Mouse (Mus musculus) C3H10T1/2 (cell line): Measurements from ENCODE around the gene Cited2. TPM values are rescaled to one million over a fixed set of nuclear protein-coding genes. Genes with fewer than 3 reads are reported as not detected.

Experiments
- polyA plus RNA-seq, 2 experiments: library from polyadenylated mRNA; unstranded; fragments of >200 nt; fragmentation: generic; extraction: Trizol; gene quantifications; one replicate each; pipeline ENCODE4 v1.2.1; 2012; ENCODE audit warnings: missing spikeins in 2 of 2

The Cited2 gene
- polyA plus RNA-seq, result 100 to 1,000 TPM in 1 of 2 experiments, 10 to 100 TPM in 1; 33.8 to 193 TPM

GRCm38 (mm10) chr10:17722653-17723410, at the start of gene Cited2:
Gene Cited2, plus strand, starts transcription at chr10:17723218.

Other genes with a start within 250 kb of the Cited2 start
- gene Txlnb, start 73.0 kb downstream of the Cited2 start, polyA plus RNA-seq, result under 1 TPM; 0.02 to 0.15 TPM
- gene Heca, start 224.8 kb downstream of the Cited2 start, polyA plus RNA-seq, result 1 to 10 TPM in 1 of 2 experiments, under 1 TPM in 1; 0.30 to 4.0 TPM